ENCODE assay signal across 19 mouse cellular contexts in the genomic region with DNA sequence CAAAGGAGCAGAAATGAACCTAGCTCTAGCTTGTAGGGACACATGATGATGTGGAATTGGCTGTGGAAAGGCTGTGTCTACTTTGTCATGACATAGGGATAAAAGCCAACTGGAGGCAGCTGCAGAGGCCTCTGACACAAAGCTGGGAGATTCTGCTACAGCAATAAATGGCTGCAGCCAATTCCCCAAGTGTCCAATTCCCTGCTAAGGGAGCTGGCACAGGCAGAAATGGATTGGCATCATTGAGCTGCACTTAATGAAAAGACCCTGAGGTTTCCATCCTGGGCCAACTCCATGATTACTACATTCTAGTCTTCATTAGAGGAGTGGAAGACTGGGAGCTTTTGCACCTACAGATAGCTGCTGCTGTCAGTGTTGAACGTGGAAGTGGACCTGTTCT. TPM values are rescaled to one million over a fixed set of nuclear protein-coding genes. Genes with fewer than 3 reads are reported as not detected.
"Had no signal": no experiment of that assay in that cellular context is flagged by ENCODE, and none has a peak within 500 bp of the region (broad histone marks: within the 10 kb centered on the region; RNA-seq: fewer than 3 reads in every experiment).

No protein-coding gene starts in this region.

- ATAC-seq: midbrain, embryonic 15.5 days had no signal

- H3K4me1 ChIP-seq: limb, embryonic 13.5 days; midbrain, embryonic 15.5 days had no signal

- H3K27me3 ChIP-seq: limb, embryonic 13.5 days; midbrain, embryonic 15.5 days had no signal

- H3K4me3 ChIP-seq: limb, embryonic 13.5 days; midbrain, embryonic 15.5 days had no signal

- H3K4me2 ChIP-seq: limb, embryonic 13.5 days; midbrain, embryonic 11.5 days; midbrain, embryonic 15.5 days had no signal

- H3K9ac ChIP-seq: limb, embryonic 13.5 days; liver, embryonic 14.5 days; midbrain, embryonic 15.5 days had no signal

- H3K9me3 ChIP-seq: limb, embryonic 13.5 days; midbrain, embryonic 15.5 days had no signal

- H3K27ac ChIP-seq: kidney, postnatal 0 days; limb, embryonic 13.5 days; liver, embryonic 14.5 days; midbrain, embryonic 15.5 days; stomach, postnatal 0 days had no signal

- DNase-seq: kidney, postnatal 36 days; layer of hippocampus, adult 9-11 months; layer of hippocampus, postnatal 36 days; lung, adult 18-20 months; right cerebral cortex, adult 18-20 months; thymus, postnatal 4 days had no signal

- H3K36me3 ChIP-seq: limb, embryonic 13.5 days; midbrain, embryonic 15.5 days had no signal

RNA-seq across cellular contexts. Expression of a gene that starts 44.8 kb away (rescaled TPM):
- total RNA-seq: layer of hippocampus, adult 18-20 months; layer of hippocampus, postnatal 36 days; left cerebral cortex, adult 8-10 months; left cerebral cortex, postnatal 36 days; liver, adult 2 months; megakaryocyte, adult 5-6 weeks had no signal
- polyA plus RNA-seq: kidney, postnatal 0 days; limb, embryonic 13.5 days; liver, adult 2 months; liver, embryonic 14.5 days; lung, embryonic 16.5 days; midbrain, embryonic 11.5 days; midbrain, embryonic 15.5 days; neural tube, embryonic 14.5 days; stomach, postnatal 0 days had no signal
